Mouse (Mus musculus): ENCODE measurements around the gene Fam69b.

Fam69b gene

GRCm38 (mm10) chr2:26627921-26628739, at the start of gene Fam69b:
Gene Fam69b, plus strand, starts transcription at chr2:26628457.
- DNase-seq (ENCODE audit: low spot score) = peak; percentile 89

GRCm38 (mm10) chr2:26579714-26580113, 48.5 kb upstream of the Fam69b start, which contains the start of gene Egfl7:
Gene Egfl7, plus strand, starts transcription at chr2:26580014.
- no peak for DNase-seq (ENCODE audit: low spot score)

GRCm38 (mm10) chr2:26580751-26581150, 47.5 kb upstream of the Fam69b start:
- DNase-seq (ENCODE audit: low spot score) = no peak

GRCm38 (mm10) chr2:26582203-26582602, 46.1 kb upstream of the Fam69b start:
- no peak for DNase-seq (ENCODE audit: low spot score)

GRCm38 (mm10) chr2:26582741-26583140, 45.5 kb upstream of the Fam69b start:
- DNase-seq (ENCODE audit: low spot score) = no peak

GRCm38 (mm10) chr2:26583640-26584039, 44.6 kb upstream of the Fam69b start:
- DNase-seq (ENCODE audit: low spot score) = no peak

- DNase-seq (ENCODE audit: low spot score) = no peak
Measured at GRCm38 (mm10) chr2:26585713-26586112, 42.5 kb upstream of the Fam69b start.

- peak; percentile 60 for DNase-seq (ENCODE audit: low spot score)
Measured at GRCm38 (mm10) chr2:26586294-26587043, 41.8 kb upstream of the Fam69b start, which contains the start of gene Gm20532. Gene Gm20532, plus strand, starts transcription at chr2:26586639.

- no peak for DNase-seq (ENCODE audit: low spot score)
Measured at GRCm38 (mm10) chr2:26587044-26587405, 41.2 kb upstream of the Fam69b start.

- DNase-seq (ENCODE audit: low spot score) = no peak
Measured at GRCm38 (mm10) chr2:26588573-26588972, 39.7 kb upstream of the Fam69b start.

GRCm38 (mm10) chr2:26589284-26589683, 39.0 kb upstream of the Fam69b start:
- DNase-seq (ENCODE audit: low spot score) = no peak

GRCm38 (mm10) chr2:26590282-26590681, 38.0 kb upstream of the Fam69b start:
- no peak for DNase-seq (ENCODE audit: low spot score)

GRCm38 (mm10) chr2:26590962-26591361, 37.3 kb upstream of the Fam69b start:
- DNase-seq (ENCODE audit: low spot score) = no peak

GRCm38 (mm10) chr2:26591416-26591815, 36.8 kb upstream of the Fam69b start:
- no peak for DNase-seq (ENCODE audit: low spot score)

- DNase-seq (ENCODE audit: low spot score) = no peak
Measured at GRCm38 (mm10) chr2:26593211-26594021, 34.8 kb upstream of the Fam69b start.

- peak; percentile 28 for DNase-seq (ENCODE audit: low spot score)
Measured at GRCm38 (mm10) chr2:26594022-26594346, 34.3 kb upstream of the Fam69b start.

- no peak for DNase-seq (ENCODE audit: low spot score)
Measured at GRCm38 (mm10) chr2:26594461-26594933, 33.8 kb upstream of the Fam69b start.

GRCm38 (mm10) chr2:26594934-26595724, 33.1 kb upstream of the Fam69b start:
- no peak for DNase-seq (ENCODE audit: low spot score)

GRCm38 (mm10) chr2:26595725-26596435, 32.4 kb upstream of the Fam69b start:
- DNase-seq (ENCODE audit: low spot score) = no peak

GRCm38 (mm10) chr2:26596898-26597297, 31.4 kb upstream of the Fam69b start:
- no peak for DNase-seq (ENCODE audit: low spot score)

- no peak for DNase-seq (ENCODE audit: low spot score)
Measured at GRCm38 (mm10) chr2:26597810-26598209, 30.4 kb upstream of the Fam69b start.
